Mouse (Mus musculus): ENCODE data around the gene Gm11060. TPM values are rescaled to one million over a fixed set of nuclear protein-coding genes. Genes with fewer than 3 reads are reported as not detected.
A peak's percentile ranks its signal among the peaks of the same experiment; 100 is the strongest.

The Gm11060 gene
- total RNA-seq, 1 experiment: not detected

DNA sequence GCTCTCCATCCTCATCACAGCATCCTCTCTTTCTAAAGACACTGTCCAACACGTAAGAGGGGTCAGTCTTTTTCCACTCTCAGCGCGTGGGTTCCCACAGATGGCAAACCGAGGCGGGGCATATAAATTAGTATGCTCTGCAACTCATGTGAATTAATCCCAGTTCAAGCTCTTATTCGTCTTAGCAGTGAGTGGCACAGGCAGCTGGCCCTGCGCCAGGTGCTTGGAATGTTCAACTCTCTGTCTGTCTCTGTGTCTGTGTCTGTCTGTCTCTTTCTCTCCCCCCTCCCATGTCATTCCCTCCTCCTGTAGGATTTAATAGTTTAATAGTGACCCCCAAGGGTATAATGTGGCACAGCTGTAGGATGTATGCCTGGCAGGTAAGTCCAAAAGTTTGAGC lies 7.6 kb downstream of the Gm11060 start:
- Histone ChIP-seq H3K4me1 (ENCODE audit: control insufficient read depth in 2 of 2, insufficient read depth in 2 of 2, low read length in 2 of 2, poor library complexity in 1 of 2) (peaks cover 0 to 3% of the 10 kb centered on the region in 2 experiments; a peak in 2 of 4 replicates), H3K9ac (ENCODE audit: insufficient read depth, low read depth, low read length, poor library complexity, severe bottlenecking) (no peak overlapping the region), H3K4me3 (ENCODE audit: insufficient read depth in 1 of 2, low read depth in 1 of 2, low read length in 2 of 2, poor library complexity in 1 of 2, severe bottlenecking in 1 of 2) (no peak overlapping the region), H3K9me3 (ENCODE audit: control insufficient read depth, insufficient read depth, low read depth, low read length) (no peaks in the 10 kb centered on the region), H3K27ac (ENCODE audit: insufficient read depth, low read depth, low read length, poor library complexity, severe bottlenecking) (no peak overlapping the region), H3K36me3 (ENCODE audit: control insufficient read depth, insufficient read depth, low read length, poor library complexity, severe bottlenecking) (no peaks in the 10 kb centered on the region)
- TF ChIP-seq MAFK (IDR thresholded peaks at IDR 0.05; ENCODE audit: insufficient read depth, low read depth, low read length) (no peak), ZC3H11A (IDR thresholded peaks at IDR 0.05; ENCODE audit: borderline replicate concordance, low read depth, low read length) (no peak), CHD2 (IDR thresholded peaks at IDR 0.05; ENCODE audit: low read depth, low read length) (no peak)
- DNase-seq (ENCODE audit: low read depth, low spot score): no peak
- in situ Hi-C loops (cut with MboI; ENCODE audit: low sequenced_read_pairs in 2 of 2, unreplicated experiment in 2 of 2): no loop called here

DNA sequence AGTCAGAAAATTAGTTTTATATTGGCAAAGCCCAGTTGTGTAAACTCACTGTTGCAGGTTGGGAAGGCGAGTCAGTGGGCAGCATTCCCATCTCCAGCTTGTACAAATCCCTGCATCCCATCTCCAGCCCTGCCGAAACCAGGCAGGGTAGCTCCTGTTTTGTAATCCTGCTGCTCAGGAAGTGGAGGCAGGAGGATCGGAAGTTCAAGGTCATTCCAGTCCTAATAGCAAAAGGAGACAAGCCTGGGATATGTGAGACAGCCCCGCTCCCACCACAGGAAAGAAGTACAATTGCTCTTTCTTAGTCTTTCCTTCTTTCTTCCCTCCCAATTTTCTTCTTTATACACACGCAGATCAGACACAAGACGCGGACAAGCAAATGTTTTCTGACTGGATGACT lies 8.7 kb downstream of the Gm11060 start:
- Histone ChIP-seq H3K9ac (ENCODE audit: insufficient read depth, low read depth, low read length, poor library complexity, severe bottlenecking) (no peak overlapping the region), H3K9me3 (ENCODE audit: control insufficient read depth, insufficient read depth, low read depth, low read length) (no peaks in the 10 kb centered on the region), H3K27ac (ENCODE audit: insufficient read depth, low read depth, low read length, poor library complexity, severe bottlenecking) (no peak overlapping the region; the same call in 1 of the 2 replicates), H3K36me3 (ENCODE audit: control insufficient read depth, insufficient read depth, low read length, poor library complexity, severe bottlenecking) (no peaks in the 10 kb centered on the region), H3K4me3 (ENCODE audit: insufficient read depth in 1 of 2, low read depth in 1 of 2, low read length in 2 of 2, poor library complexity in 1 of 2, severe bottlenecking in 1 of 2) (no peak overlapping the region), H3K4me1 (ENCODE audit: control insufficient read depth in 2 of 2, insufficient read depth in 2 of 2, low read length in 2 of 2, poor library complexity in 1 of 2) (peaks cover 0 to 3% of the 10 kb centered on the region in 2 experiments; a peak in 2 of 4 replicates)
- TF ChIP-seq HCFC1 (IDR thresholded peaks at IDR 0.05; ENCODE audit: borderline replicate concordance, insufficient read depth, low read length) (no peak), MAFK (IDR thresholded peaks at IDR 0.05; ENCODE audit: insufficient read depth, low read depth, low read length) (no peak), CHD2 (IDR thresholded peaks at IDR 0.05; ENCODE audit: low read depth, low read length) (no peak), ZC3H11A (IDR thresholded peaks at IDR 0.05; ENCODE audit: borderline replicate concordance, low read depth, low read length) (no peak), ZNF384 (IDR thresholded peaks at IDR 0.05; ENCODE audit: low read depth, low read length) (no peak)
- no peak for DNase-seq (ENCODE audit: low read depth, low spot score)
- in situ Hi-C loops (cut with MboI; ENCODE audit: low sequenced_read_pairs in 2 of 2, unreplicated experiment in 2 of 2): no loop called here

DNA sequence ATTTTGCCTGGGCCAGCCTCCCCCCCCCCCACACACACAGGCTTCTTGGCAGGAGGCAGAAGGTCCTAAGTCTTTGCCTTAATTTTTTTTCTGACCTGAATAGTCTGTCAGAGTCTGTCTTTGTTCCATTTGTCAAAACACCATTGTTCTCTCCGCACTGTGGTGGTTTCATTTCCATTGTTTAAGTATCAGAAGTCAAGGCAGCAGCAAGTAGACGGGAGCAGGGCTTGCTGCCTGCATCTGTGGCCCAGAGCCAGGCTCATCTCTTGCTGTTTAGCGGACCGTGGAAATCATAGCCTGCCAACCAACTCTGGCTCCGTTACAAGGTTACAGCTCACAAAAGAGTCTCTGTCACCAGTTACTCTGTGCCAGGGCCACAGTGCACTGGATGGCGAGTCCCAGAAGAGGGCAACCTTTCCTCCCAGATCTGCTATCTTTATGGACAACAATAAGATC lies 16.9 kb downstream of the Gm11060 start:
- in situ Hi-C loops (cut with MboI; ENCODE audit: low sequenced_read_pairs in 2 of 2, unreplicated experiment in 2 of 2): no loop called here
- no peak for DNase-seq (ENCODE audit: low read depth, low spot score)
- Histone ChIP-seq H3K27ac (ENCODE audit: insufficient read depth, low read depth, low read length, poor library complexity, severe bottlenecking) (no peak overlapping the region), H3K4me1 (ENCODE audit: control insufficient read depth in 2 of 2, insufficient read depth in 2 of 2, low read length in 2 of 2, poor library complexity in 1 of 2) (peaks cover 7 to 10% of the 10 kb centered on the region in 2 experiments; a peak in 3 of 4 replicates), H3K36me3 (ENCODE audit: control insufficient read depth, insufficient read depth, low read length, poor library complexity, severe bottlenecking) (no peaks in the 10 kb centered on the region), H3K9ac (ENCODE audit: insufficient read depth, low read depth, low read length, poor library complexity, severe bottlenecking) (no peak overlapping the region), H3K9me3 (ENCODE audit: control insufficient read depth, insufficient read depth, low read depth, low read length) (no peaks in the 10 kb centered on the region), H3K4me3 (ENCODE audit: insufficient read depth in 1 of 2, low read depth in 1 of 2, low read length in 2 of 2, poor library complexity in 1 of 2, severe bottlenecking in 1 of 2) (no peak overlapping the region)
- no peak for TF ChIP-seq HCFC1 (IDR thresholded peaks at IDR 0.05; ENCODE audit: borderline replicate concordance, insufficient read depth, low read length)
- peak; percentile 70 for TF ChIP-seq ZNF384 (IDR thresholded peaks at IDR 0.05; ENCODE audit: low read depth, low read length)

DNA sequence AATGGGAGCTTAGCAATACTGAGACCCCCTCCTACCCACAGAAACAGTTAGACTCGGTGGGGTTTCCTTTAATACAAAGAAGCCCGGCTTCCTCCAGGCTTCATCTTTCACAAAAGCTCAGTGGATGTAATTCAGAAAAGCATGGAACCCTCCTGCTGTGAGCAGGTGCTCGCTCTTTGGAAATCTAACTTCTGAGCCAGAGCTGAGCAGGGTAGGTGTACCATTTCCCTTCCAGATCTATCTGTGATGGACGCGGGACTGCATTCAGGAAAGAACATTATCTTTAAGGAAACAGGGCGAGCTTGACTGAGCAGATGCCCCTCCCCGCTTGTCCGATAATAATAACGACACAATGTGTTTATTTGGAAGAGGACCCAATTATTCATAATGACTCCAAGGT lies 22.3 kb downstream of the Gm11060 start:
- no peaks in the 10 kb centered on the region for H3K9me3 ChIP-seq (ENCODE audit: control insufficient read depth, insufficient read depth, low read depth, low read length)
- H3K27ac ChIP-seq (ENCODE audit: insufficient read depth, low read depth, low read length, poor library complexity, severe bottlenecking): no peak overlapping the region
- in situ Hi-C loops (cut with MboI; ENCODE audit: low sequenced_read_pairs in 2 of 2, unreplicated experiment in 2 of 2): no loop called here
- H3K4me1 ChIP-seq (ENCODE audit: control insufficient read depth in 2 of 2, insufficient read depth in 2 of 2, low read length in 2 of 2, poor library complexity in 1 of 2): peaks cover 4 to 15% of the 10 kb centered on the region in 2 experiments; a peak in 3 of 4 replicates
- no peak overlapping the region for H3K9ac ChIP-seq (ENCODE audit: insufficient read depth, low read depth, low read length, poor library complexity, severe bottlenecking)
- H3K36me3 ChIP-seq (ENCODE audit: control insufficient read depth, insufficient read depth, low read length, poor library complexity, severe bottlenecking): no peaks in the 10 kb centered on the region
- DNase-seq (ENCODE audit: low read depth, low spot score): no peak
- TF ChIP-seq ZC3H11A (IDR thresholded peaks at IDR 0.05; ENCODE audit: borderline replicate concordance, low read depth, low read length): no peak
- TF ChIP-seq CHD2 (IDR thresholded peaks at IDR 0.05; ENCODE audit: low read depth, low read length): no peak
- no peak overlapping the region for H3K4me3 ChIP-seq (ENCODE audit: insufficient read depth in 1 of 2, low read depth in 1 of 2, low read length in 2 of 2, poor library complexity in 1 of 2, severe bottlenecking in 1 of 2)

DNA sequence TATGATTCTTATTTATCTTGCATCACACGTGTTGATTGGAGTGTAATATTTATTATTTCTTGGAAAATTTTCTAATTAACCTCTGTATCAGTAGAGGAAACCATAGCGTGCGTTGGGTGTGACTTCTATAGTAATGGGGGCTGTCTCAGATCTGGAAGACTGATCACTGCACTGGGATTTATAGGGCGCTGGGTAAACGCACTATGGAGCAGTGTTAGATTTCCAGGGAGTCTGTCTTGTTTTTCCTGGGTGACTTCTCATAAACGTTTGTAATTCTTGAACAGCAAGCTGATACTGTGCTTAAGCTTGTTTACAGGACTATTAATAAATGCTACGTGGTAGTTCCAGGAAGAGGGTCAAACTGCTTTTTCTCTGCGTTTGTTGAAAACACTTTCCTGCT lies 25.9 kb downstream of the Gm11060 start:
- no peak overlapping the region for H3K4me3 ChIP-seq (ENCODE audit: insufficient read depth in 1 of 2, low read depth in 1 of 2, low read length in 2 of 2, poor library complexity in 1 of 2, severe bottlenecking in 1 of 2)
- no peak overlapping the region for H3K9ac ChIP-seq (ENCODE audit: insufficient read depth, low read depth, low read length, poor library complexity, severe bottlenecking)
- in situ Hi-C loops (cut with MboI; ENCODE audit: low sequenced_read_pairs in 2 of 2, unreplicated experiment in 2 of 2): no loop called here
- H3K4me1 ChIP-seq (ENCODE audit: control insufficient read depth in 2 of 2, insufficient read depth in 2 of 2, low read length in 2 of 2, poor library complexity in 1 of 2): peaks cover 4 to 11% of the 10 kb centered on the region in 2 experiments; a peak in 1 of 4 replicates
- no peaks in the 10 kb centered on the region for H3K36me3 ChIP-seq (ENCODE audit: control insufficient read depth, insufficient read depth, low read length, poor library complexity, severe bottlenecking)
- no peak overlapping the region for H3K27ac ChIP-seq (ENCODE audit: insufficient read depth, low read depth, low read length, poor library complexity, severe bottlenecking)
- TF ChIP-seq ZC3H11A (IDR thresholded peaks at IDR 0.05; ENCODE audit: borderline replicate concordance, low read depth, low read length) (no peak), ZNF384 (IDR thresholded peaks at IDR 0.05; ENCODE audit: low read depth, low read length) (no peak), CHD2 (IDR thresholded peaks at IDR 0.05; ENCODE audit: low read depth, low read length) (no peak), MAFK (IDR thresholded peaks at IDR 0.05; ENCODE audit: insufficient read depth, low read depth, low read length) (no peak), HCFC1 (IDR thresholded peaks at IDR 0.05; ENCODE audit: borderline replicate concordance, insufficient read depth, low read length) (no peak)
- no peaks in the 10 kb centered on the region for H3K9me3 ChIP-seq (ENCODE audit: control insufficient read depth, insufficient read depth, low read depth, low read length)
- no peak for DNase-seq (ENCODE audit: low read depth, low spot score)

Measured in ES-E14 (cell line).